Mouse (Mus musculus) heart, postnatal 10 days (tissue): Measurements from ENCODE around the gene Rhbg. TPM values are rescaled to one million over a fixed set of nuclear protein-coding genes. Genes with fewer than 3 reads are reported as not detected.
"Not testable (repeated sequence)": the region's sequence is repeated elsewhere in the genome, so short reads cannot be mapped to it uniquely, and the experiment has no call there.

Experiments
- DNase-seq, 2 experiments: peaks; one replicate each; pipeline ENCODE4 v3.0.0; 2021
- intact Hi-C: fragments of 180-260 bp; cut with DNase I; formaldehyde crosslinking; loops from one replicate; pipeline ENCODE4 v1.15.1; 2025
- total RNA-seq, 2 experiments: library from RNA; stranded (reverse); gene quantifications; 2 replicates each; pipeline ENCODE4 v1.2.3; 2021

The Rhbg gene
- total RNA-seq: not detected

DNA sequence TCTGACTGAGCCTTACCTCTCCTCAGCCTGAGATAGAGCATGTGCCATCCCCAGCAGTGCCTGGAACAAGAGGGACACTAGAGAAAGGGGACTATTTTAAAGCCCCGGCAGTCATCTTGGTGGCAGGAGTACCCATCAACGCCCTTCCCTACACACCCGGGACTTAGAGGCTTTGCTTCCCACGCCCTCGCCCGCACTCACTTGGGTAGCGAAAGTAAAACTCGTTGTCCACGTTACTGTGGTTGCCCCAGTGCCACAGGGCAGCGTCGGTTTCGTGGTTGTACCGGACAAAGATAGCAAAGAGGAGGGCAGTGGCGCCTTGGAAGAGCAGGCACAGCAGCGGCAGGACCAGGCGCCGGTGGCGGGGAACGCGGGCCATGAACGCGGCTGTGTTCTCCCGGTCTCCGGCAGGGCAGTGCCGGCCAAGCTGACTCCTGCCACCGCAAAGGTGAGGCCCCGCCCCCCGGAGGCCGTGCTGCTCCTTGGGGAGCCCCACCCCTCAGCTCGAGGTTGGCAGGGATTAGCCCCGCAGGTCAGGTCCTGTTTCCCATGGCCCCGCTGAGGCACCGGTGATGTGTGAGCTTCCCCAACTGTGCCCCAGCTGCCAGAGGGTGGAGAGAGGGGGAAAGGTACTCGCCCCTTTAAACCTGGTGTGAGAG is at the start of gene Rhbg:
Gene Rhbg, minus strand, starts transcription at position 442 of the 659 bp plus-strand sequence.
- peak; percentile 18 to 23 for DNase-seq
- intact Hi-C loops: no loop called here

DNA sequence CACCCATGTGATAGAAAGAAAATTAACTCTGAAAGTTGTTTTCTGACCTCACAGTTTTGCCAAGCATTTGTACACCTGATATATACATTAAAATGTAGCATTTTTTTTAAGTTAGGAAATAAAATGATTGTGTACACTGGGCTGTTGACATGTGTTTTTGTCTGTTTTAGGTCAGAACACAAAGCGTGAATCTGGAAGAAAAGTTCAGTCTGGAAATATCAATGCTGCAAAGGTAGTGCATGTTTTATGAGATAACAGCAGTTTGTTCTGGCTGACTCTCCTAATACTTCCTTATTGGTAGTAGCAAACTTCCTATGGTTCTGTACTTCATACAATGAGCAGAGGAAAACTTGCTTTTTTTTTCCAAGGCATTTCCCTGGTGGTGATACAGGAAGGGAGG is 44.7 kb upstream of the Rhbg start:
- no peak for DNase-seq
- intact Hi-C loops: no loop called here

DNA sequence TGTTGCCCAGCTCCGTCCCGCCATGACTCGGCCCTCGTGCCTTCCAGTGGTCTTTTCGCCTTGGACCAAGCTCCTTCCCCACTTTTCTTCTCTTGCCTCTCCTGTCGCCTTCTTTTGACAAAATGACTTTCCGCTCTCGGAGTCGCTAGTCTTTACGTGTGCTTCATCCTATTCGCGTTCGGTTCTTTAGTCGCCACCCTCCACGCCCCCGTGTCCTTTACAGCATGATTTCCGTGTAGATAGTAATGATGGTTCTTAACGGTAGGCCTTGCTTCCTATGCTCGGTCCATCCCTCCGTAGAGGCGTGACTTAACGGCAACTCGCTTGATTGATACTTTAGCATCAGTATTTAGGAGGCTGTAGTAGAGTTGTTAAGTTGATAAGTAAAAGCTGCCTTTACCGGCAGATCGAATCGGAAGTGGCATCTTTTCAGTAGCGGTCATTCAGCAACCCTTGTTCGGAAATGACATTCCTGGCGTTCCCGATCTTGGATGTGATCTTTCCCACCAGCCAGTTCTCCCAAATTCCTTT is 42.9 kb upstream of the Rhbg start:
- no peak for DNase-seq
- intact Hi-C loops: no loop called here

DNA sequence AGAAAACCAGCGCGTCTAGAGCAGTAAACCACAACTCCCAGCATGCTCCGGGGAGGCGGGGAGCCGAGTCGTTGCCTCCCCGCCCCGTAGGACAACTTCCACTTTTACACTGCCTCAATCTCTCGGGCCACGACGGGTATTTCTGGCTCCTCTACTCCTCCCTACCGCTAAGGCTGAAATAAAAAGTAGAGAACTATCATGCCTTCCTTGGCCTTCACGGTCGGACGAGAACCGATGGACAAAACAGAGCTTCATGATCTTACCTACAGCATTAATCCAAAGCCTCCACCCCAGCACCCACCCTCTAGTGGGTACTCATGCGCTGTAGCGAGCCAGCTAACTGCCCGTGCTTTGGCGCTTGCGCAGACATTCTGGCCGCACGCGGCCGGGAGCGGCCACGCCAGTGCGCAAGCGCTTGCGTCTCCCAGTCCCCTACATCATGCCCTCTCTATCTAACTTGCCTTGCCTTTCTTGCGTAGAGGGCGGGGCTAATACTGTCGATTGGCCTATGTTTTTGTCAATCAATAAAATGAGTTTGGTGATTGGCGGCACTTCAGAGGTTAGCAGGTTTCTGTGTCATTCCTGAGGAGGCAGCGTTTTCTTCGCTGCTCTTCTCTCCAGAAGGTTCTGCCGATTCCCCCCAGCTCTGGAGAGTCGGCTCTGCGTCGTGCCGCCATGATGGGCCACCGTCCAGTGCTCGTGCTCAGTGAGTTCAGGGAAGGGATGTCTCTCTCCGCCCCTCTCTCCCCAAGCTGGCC is 42.2 kb upstream of the Rhbg start, which contains the start of the genes Tsacc and Cct3:
Gene Tsacc, minus strand, starts transcription at position 439 of the 758 bp plus-strand sequence.
Gene Cct3, plus strand, starts transcription at position 556 of the 758 bp plus-strand sequence.
- DNase-seq: peak; percentile 98 to 99
- intact Hi-C loops: no loop called here

DNA sequence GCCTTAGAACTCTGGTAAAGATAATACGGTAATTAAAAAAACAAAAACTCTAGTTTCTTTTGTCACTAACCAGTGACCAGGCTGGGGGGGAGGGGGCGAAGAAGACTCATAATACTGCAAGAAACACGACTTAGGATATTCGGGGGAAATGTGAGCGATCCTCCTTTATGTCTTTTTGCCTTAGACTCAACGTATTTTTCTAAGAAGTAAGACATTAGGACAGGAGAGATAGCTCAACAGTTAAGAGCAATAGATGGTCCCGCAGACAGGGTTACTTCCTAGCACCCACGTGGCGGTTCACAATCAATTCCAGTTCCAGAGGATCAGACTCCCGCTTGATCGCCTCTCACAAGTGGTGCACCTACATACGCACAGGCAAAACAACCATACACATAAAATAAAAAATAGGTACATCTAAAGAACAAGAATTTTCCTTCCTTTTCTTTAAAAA is 41.6 kb upstream of the Rhbg start:
- intact Hi-C loops: no loop called here
- no peak for DNase-seq

DNA sequence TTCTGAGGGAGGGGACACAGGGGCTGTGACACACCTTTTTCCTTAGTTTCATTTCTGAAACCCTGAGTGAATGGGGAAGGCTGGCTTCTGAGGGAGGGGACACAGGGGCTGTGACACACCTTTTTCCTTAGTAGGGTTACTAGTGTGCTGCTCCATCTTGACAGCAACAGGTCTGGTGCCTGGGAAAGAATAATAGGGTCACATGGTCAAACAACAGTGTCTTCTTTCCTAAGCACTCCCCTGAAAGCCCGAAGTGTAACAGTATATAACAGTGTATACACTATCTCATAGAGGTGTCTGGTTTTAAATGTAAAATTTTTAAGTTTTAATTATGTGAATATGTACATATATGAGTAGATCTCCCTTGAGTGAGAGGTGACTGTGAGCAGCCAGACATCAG is 40.8 kb upstream of the Rhbg start:
- DNase-seq, intact Hi-C loops: not testable (repeated sequence)

DNA sequence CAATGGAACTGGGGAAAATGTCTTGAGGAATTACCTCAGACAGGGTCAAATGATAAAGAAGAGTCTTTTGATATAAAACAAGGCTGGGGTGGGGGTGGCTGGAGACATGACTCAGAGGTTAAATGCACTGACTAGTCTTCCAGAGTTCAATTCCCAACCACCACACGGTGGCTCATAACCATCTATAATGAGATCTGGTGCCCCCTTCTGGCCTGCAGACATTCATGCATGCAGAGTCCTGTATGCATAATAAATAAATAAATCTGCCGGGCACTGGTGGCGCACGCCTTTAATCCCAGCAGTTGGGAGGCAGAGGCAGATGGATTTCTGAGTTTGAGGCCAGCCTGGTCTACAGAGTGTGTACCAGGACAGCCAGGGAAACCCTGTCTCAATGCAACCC is 37.5 kb upstream of the Rhbg start:
- intact Hi-C loops: no loop called here
- peak; percentile 7 to 21 for DNase-seq

DNA sequence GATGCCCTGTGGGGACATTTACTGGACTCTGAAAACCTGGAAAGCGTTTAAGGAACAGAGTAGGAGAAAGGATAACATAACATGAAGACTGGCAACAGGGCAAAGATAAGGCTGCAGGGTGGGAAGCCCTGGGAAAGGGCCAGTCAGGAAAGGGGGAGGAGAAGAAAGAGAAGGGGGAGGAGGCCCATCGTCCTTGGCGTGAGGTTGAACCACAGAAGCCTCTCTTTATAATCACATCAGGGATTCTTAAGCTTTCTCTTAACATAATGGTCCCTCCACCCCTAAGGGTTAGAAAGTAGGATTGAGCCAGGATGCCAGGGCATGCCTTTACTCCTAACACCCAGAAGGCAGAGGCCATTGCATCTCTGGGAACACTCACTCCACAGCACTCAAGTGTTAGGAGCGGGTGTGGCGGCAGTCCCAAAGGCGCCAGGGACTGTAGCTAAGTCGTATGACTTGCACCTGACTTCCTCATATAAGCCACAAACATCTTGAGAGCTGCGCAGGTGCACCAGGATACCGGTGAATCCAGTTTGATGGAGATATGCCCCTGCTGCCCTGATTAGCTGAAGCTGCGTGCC is 33.7 kb upstream of the Rhbg start:
- intact Hi-C loops, DNase-seq: not testable (repeated sequence)

DNA sequence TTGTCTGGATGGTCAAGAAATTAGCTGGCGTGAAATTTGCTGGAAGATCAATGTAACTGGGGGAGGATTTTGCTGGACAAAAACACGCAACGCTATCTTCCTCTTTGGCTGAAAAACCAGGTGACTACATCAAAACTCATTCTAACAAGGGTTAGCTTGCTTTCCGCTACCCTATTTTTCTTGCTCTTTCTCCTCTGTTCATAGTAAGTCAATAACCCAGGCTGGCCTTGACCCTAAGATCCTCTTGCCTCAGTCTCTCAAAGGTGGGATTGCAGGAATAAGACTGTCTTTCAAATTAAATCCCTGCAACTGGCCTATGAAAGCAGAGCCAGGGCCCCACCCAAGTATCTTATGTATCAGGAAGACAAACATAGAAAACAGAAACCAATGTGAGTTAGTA is 32.6 kb upstream of the Rhbg start, which contains the start of gene Gm38392:
Gene Gm38392, minus strand, starts transcription at position 101 of the 400 bp plus-strand sequence.
- DNase-seq: no peak
- intact Hi-C loops: no loop called here

DNA sequence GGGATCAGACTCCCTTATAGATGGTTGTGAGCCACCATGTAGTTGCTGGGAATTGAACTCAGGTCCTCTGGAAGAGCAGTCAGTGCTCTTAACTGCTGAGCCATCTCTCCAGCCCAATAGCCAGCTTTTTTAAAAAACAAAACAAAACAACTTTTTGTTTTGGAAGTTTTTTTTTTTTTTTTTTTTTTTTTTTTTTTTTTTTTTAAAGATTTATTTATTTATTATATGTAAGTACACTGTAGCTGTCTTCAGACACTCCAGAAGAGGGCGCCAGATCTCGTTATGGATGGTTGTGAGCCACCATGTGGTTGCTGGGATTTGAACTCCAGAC is 31.0 kb upstream of the Rhbg start:
- DNase-seq, intact Hi-C loops: not testable (repeated sequence)

DNA sequence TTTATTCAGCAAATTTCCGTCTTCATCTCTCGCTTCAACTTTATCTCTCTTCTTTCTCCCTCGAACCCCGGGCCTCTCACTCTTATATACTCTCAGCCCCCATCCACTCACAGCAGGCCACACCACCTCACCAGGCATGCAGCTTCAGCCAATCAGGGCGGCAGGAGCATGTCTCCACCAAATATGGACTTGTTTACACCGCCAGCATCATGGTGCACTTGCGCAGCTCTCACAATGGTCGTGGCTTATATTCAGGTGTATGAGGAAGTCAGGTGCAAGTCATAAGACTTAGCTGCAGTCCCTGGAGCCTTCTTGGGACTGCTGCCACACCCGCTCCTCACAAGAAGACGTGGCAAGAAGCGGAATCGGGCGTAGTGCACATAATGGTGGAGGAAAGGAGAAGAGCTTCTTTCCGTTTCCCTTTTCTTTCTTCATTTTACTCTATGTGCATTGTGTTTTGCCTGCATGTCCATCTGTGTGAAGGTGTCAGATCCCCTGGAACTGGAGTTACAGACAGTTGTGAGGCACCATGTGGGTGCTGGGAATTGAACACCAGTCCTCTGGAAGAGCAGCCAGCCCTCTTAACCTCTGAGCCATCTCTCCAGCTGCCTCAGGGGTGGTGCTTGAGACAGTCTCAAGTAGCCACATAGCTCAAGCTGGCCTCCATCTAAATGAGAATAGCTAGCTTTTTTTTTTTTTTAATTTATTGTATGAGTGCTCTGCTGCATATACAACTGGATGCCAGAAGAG is 30.5 kb upstream of the Rhbg start:
- DNase-seq, intact Hi-C loops: not testable (repeated sequence)

DNA sequence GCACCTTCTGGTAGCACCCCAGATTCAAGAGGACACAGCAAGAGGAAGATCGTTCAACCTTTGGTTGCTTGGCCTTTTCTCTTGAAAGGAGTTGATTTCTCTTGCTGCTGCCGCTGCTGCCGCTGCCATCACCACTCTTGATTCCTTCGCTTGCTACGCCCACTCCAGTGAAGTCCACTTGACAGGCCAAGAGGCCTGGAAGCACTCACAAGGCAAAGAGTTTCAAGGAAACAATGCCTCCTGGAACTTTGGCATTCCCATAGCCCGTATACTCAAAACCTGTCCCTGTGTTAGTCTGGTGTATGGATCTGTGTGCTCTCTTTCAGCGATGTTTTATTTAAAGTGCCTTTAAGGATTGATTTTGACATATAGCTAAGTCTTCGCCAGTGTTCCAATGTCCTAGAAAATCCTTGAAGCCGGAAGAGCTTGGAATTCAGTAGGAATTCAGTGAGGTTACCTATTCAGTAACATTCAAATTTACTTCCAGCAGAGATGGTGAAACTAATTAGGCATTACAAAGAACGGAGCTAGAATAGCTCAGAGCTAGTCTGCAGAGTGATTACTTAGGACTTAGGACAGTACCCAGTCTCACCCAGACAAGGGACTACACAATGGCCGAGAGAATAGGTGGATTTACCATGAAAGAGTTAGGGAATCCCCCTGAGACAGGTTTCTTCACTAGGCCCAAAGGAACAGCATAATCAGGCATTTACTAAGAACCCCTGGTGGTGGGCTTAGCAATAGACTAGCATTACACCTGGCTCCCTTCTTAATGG is 26.8 kb upstream of the Rhbg start:
- intact Hi-C loops, DNase-seq: not testable (repeated sequence)

DNA sequence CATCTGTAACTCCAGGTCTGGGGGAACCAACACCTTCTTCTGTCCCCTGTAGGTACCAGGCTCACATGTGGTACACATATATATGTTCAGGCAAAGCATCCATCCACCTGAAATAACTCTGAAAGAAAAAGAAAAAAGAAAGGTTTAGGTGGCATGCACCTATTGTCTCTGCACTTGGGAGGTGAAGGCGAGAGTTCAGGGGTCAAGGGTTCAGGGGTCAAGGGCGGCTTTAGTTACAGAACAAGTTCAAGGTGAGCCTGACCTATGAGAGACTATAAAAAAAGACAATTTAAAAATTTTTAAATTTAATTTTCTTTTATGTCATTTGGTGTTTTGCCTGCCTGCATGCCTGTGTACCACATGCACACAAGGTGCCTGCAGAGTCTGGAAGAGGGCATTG is 25.5 kb upstream of the Rhbg start:
- no peak for DNase-seq
- intact Hi-C loops: no loop called here

DNA sequence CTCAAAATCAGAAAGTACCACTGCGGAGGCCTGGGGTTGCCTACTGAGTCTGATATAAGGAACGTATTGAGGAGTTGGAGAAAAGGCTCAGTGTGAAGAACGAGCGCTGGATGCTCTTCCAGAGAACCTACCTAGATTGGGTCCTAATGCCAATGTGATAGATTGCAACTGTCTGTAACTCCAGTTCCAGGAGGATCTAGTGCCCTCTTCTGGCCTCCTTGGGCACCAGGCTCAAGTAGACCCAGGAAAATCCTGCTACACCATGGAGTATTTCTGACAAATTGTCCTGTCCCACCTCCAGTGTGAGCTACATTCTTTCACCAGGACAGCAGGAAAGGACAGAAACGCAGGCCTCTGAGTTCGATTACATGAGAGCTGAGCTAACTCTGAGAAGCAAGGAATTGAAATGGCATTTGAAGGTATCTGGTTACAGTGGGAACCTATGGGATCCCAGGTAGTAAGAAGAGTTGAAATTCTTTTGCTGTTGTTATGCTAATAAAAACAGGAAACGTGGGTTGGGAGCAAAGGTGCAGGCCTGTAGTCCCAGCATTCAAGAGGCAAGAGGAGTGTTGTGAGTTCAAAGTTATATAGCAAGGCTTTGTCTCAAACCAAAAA is 22.1 kb upstream of the Rhbg start:
- peak; percentile 15 to 36 for DNase-seq
- intact Hi-C loops: no loop called here

DNA sequence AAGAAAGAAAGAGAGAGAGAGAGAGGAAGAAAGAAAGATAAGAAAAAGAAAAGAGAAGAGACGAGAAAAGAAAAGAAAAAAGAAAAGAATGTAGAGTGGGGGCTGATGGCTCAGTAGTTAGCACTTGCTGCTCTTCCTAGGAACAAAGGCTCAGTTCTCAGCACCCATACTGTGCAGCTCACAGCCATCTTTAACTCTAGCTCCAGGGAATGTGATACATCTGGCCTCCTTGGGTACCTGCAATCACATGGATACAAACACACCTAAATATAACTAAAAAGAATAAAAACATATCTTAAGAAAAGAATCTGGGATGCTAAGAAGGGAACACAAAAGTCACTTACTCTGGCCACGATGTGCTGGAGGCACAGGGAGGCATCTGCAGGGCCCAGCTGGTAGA is 21.6 kb upstream of the Rhbg start:
- intact Hi-C loops: no loop called here

DNA sequence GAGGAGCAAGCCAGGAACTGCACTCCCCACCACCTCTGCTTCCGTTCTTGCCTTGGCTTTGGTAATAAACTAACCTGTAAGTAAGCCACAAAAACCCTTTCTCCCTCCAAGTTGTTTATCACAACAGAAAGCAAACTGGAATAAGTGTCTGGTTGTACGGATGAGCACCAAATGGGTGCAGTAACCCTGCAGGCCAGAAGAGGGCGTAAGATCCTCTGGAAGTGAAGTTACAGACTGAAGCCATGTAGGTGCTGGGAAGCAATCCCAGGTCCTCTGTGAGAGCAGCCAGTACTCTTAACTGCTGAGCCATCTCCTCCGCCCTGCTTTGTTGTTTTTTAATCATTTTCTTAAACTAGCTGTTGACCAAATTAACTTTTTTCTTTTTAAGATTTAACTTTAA is 19.5 kb upstream of the Rhbg start:
- intact Hi-C loops: no loop called here
- DNase-seq: no peak

More for the DNA sequence above, 21.6 kb upstream of the Rhbg start:
- no peak for DNase-seq

DNA sequence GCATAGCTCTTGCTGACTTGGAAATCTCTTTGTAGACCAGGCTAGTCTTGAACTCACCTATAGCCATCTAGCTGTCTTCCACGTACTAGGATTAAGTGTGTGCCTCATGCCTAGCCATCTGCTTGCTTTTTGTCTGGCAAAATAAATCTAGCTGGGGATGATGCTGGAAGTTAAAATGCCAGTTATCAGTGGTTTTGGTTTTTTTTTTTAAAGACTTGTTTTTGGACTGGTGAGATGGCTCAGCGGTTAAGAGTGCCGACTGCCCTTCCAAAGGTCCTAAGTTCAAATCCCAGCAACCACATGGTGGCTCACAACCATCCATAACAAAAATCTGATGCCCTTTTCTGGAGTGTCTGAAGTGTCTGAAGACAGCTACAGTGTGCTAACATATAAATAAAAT is 17.4 kb upstream of the Rhbg start:
- no peak for DNase-seq
- intact Hi-C loops: no loop called here

DNA sequence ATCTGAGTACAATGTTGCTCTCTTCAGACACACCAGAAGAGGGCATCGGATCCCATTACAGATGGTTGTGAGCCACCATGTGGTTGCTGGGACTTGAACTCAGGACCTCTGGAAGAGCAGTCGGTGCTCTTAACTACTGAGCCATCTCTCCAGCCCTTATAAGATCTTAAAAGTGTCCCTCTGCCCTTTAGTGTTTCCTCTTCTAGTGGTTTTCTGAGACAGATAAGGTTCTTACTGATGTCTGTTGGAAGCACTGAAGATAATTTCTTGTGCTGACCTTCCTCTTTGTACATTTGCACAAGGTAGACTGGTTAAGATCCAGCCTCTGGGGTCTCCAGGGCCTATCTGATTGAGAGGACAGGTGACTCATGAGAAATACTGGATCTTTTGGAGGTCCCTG is 16.8 kb upstream of the Rhbg start:
- DNase-seq, intact Hi-C loops: not testable (repeated sequence)

DNA sequence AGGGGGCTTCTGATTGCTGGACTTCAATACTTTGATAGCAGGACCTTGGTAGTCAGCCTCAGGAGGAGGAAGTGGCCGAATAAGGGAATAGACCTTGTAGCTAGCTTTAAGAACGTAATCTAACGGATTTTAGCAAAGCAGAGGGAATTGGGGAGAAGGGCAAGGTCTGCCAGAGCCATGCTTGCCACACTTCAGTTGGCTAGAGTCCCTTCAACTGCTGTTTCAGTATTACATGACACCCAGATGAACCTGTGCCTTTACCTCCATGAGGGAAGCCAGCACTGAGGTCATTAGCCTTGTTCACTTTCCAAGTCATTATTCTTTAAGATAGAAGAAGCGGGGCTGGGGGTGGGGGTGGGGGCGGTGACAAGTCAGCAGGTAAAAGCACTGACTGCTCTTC is 14.5 kb upstream of the Rhbg start:
- intact Hi-C loops: no loop called here
- no peak for DNase-seq

DNA sequence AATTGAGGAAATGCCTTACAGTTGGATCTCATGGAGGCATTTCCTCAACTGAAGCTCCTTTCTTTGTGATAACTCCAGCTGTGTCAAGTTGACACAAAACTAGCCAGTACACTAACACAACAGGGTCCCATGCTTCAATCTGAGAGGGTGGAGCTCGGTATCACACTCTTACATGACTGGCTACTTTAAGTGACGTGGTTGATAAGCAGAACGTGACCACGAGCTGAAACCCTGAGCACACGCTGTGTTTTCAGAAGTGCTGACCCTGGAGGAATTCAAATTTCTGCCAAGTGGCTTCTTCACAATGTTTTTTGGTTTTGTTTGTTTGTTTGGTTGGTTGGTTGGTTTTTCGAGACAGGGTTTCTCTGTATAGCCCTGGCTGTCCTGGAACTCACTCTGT is 13.5 kb upstream of the Rhbg start:
- intact Hi-C loops, DNase-seq: not testable (repeated sequence)
